Mouse (Mus musculus): ENCODE measurements at regions not wholly inside any gene's neighbourhood (a gene's known extent, or its start where the extent isn't known, plus 50 kb on each side); places are given as distances from the start of the nearest gene placed in this dataset.

DNA sequence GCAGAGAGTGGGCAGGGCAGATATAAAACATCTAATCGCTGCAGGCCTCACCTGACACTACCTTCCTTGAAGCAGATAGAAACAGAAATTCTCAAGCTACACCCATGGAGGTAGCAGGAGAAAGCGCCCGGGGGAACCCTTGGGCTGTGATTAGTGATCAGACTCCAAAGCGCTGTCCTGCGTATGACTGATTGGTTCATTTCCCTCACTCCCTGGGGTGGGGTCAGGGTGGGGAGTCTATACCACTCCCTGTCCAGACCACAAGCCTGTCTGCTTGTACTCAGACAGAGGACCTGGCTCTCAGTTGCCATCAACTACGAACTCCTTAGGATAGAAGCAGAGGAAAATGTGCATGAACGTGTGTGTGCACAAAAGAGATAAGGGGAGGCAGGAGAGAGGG lies 77.7 kb downstream of the Gm826 start:
- DNase-seq (ENCODE audit: low spot score) = no peak

DNA sequence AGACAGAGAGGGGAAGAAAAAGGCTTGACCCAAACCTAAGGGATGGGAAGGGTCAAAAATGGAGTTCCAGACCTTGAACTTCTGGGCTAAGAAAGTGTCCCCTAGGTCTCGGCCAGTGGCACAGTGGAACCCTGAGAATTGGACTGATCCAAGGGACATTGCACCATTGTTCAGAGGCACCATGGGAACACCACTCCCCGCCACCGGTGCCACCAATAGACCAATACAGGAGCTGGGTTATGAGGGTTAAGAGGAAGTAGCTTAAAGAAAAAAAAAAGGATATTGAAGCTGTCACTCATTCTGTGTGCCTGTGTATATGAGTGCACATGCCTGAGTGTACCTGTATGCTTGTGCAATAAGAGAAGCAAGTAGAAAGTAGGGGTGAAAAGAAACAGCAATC lies 83.7 kb downstream of the Gm826 start:
- no peak for DNase-seq (ENCODE audit: low spot score)

DNA sequence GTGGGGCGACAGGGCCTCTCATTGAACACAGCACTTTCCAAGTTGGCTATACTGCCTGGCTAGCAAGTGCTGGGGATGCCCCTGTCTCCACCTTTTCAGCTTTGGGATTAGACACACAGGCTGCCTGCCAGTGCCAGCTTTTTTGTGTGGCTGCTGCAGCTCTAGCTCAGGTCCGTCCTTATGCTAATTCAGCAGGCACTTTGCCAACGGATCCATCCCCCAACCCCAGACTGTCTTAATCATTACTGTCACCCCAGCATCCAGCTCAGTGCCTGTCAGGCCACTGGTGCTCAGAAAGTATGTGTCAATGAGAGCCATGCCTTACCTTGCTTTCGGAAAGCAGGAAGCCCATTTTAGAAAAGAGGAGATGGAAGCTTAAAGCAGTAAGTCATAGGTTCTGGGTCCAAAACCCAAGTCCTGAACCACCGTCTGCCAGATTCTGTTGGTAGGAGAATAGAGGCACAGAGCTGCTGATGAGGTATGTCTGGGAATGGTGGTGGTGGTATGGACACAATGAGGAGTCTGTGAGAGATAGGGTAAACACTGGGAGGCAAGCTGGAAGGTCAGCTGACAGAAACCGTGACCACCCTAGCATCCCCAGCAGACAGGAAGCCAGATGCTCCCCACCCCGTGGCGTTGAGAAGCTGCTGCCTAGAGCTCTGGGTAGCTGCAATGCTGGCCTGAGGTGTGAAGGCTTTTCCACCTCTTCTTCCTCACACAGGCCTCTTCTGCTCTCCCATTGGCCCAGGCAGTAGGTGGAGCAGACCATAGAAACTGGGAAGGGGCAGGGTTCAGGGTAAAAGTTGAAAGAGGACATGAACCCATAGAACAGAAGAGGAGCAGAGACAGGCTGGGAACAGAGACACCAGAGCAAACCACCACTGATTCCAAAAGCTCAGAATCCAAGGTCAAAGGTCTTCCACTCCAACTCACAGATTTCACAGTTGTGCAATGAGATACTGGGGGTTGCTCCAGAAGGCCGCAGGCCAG lies 84.6 kb downstream of the Gm826 start:
- no peak for DNase-seq (ENCODE audit: low spot score)

DNA sequence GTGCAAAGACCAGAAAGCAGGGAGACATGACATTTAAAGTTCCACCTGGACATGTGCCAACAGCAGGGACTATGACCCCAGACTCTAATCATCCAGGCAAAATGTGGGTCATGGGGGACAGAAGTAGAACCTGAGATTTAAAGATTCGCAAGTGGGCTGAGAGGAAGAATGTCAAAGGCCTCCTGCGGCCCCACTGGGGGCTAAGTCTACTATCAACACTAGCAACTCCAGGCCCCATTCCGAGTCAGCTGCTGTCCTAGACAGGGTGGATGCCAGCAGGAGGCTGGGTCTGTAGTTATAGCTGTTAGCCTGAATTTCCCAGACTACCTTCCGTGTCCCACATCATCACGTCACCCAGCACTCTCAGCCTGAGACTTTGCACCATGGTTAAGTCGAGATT lies 86.7 kb downstream of the Gm826 start:
- no peak for DNase-seq (ENCODE audit: low spot score)

DNA sequence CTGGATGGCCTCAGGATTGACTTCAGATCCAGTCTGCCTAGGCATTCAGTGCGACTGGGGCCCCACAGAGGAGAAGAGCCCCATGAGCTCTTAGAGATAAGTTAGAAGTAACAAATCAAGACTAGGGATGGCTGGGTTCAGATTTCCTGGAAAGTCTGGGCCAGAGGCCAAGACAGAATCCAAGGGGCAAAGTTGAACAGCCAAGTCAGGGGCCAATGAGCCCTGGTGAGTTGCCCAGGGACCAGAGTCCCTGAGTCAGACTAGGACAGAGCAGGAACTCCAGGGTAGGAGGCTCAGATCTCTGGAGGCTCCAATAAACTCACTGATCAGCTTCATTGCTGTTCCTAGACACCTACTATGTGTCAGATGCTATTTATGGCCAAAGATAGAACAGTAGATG lies 87.6 kb downstream of the Gm826 start:
- DNase-seq (ENCODE audit: low spot score) = no peak

DNA sequence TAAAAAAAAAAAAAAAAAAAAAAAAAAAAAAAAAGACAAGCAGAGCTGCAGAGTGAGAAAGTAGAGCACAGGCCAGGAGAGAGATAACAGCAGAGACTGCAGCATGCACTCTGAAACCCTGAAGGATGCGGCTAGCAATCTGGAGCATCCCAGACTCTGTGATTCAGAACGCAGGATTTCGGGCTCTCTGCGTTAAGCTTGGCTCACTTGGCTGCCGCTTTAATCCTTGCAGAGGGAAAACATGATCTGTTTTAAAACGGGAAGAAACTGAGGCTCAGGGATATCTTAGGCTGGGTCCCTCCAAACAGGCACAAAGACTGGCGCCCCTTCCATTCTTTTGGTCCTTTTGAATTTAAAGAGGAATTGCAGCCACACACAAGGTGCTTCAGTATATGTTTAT lies 89.1 kb downstream of the Gm826 start:
- DNase-seq (ENCODE audit: low spot score) = no peak

DNA sequence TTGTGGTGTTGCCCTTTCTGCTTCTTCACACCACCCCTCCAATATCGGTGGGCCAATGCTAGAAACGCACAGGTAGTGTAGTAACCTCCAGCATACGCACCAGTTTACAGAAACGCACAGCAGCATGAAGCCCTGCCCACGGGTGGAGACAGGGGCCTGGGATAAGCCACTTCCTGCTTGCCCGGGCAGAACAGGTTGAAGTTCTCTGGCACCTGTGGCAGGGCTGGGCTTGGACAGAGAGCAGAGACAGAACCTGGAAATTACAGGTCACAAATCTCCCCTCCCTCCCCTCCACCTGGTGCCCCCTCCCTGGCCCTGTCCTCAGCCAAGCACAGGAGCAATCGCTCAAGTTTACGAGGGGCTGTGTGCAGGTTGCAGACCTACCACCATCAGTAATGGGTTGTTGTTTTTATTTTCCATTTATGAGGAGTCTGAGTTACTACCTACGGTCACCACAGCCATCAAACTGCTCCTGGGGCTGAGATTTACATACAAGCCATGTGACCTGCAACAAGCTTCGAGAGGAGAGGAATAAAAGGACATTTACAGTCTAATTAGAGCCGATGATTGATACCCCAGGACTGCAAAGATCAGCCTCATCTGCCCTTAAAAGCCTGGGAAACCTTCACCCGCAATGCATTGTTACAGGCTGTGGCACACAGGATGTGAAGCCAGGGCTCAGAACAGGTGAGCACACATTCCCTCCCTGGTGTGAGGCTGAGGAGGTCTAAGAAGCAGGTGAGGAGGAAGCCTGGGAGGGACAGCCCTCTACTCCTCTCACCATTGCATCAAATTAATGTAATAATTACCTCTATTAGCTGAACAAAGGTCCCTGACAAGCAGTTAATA lies 93.2 kb downstream of the Gm826 start:
- DNase-seq (ENCODE audit: low spot score) = no peak

DNA sequence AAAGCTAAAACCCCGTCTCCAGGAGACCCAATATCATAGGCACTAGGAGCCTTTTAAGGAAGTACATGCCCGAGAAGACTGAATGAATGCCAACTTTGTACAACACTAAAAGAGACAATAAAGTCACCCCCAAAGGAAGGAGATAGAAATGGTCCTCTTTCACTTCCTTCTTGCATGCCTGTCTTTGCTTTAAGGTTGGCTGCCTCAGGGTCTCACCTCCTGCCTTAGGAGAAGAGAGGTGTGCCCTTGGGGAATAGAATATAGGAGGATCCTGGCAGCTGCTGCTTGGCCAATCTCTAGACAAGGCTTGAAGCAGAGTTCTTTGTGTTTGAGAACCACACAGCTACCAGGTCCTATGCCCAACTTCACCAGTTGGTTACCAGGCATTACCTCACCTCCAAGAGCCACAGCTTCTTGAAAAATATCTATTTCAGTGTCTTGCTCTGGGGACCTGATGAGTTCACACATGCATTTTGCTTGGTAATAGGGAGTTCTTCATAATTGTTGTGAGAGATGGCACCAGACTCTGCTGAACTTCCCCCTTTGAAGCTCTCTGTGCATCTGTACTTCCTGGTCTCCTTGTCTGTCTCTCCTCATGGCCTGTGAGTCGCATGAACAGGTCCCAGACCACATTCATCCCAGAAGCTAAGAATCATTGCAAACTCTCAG lies 96.4 kb downstream of the Gm826 start:
- no peak for DNase-seq (ENCODE audit: low spot score)

DNA sequence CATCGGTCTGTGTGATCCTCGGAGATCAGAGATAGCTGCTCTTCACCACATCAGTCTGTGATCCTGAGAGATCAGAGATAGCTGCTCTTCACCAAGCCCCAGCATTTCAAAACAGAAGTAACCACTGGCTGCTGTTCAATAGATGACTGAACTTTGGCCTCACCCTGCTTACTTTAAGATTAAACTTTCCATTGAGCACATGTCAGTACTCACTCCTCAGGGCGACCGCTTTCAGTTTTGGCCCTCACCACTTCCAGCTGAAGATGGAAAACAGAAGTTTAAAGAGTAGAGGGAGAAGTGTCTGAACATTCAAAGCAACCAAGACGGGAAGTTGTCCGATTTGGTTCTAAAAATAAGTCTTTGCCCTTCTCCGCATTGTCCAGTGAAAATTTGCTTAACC lies 97.2 kb downstream of the Gm826 start:
- DNase-seq (ENCODE audit: low spot score) = no peak

DNA sequence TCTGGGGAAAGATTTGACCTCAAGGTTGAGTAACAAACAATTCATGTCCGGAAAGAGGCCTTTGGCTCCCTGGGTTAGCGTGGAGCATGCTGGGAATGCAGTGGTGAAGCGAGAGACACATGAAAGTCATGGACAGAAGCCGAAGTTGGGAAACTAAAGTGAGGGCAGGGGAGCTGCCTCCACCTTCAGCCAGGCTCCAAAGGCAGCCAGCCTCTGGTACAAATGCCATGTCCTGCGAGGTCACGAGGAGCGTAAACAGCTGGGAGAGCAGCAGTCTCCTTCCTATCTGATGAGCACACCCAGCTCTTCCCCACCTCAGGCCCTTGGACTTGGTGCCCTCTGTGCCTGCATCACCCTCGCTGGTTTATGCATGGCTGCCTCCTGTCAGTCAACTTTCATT lies 103.2 kb downstream of the Gm826 start:
- DNase-seq (ENCODE audit: low spot score) = no peak

DNA sequence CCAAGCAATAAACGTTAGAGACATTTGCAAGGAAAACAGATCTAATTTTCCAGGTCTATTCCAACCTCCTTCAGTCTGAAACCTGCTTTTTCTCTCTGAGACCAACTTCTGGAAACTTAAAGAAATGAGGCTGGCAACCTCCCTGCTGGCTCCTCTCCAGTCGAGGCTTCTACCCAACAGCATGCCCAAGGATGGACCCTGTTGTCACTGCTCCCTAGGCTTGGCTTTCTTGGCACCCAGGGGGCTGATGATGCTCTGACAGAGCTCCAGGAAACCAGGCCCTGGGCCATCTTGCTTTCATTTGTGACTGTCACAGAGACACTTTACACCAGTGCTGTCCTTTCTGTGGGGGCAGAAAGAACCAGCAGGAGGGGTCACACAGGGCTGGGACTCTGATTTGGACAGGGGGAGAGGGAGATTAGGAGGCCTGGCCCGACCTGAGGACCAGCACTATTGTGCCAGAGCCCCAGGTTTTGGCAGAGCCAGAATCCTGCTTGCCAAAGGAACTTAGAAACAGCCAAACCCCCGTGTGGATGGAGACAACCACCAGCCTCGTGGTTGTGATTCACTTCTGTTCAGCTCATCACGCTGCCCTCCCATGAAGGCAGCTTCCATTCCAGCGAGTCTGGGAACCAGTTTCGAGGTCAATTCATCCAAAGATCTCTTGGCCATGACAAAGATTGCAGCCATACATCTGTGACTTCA lies 105.5 kb downstream of the Gm826 start:
- DNase-seq (ENCODE audit: low spot score) = no peak

DNA sequence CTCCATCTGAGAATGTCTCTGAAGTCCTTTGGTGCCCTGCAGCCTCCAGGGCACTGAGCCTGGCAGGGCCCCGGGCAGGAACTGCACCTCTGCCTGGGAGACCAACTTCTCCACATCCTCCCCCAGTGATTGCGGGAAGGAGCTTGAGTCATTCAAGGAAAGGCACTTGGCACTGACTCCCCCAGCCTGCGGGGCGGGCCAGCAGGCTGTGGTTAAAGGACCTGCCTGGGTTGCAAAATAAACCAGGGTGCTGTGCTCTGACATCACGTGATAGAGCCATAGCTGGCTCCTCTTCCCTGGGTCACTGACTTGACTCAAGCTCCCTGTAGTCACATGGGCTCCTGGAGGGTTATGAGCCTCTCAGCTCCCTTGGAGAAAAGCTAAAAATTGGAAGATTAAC lies 108.5 kb downstream of the Gm826 start:
- peak; percentile 21 for DNase-seq (ENCODE audit: low spot score)

DNA sequence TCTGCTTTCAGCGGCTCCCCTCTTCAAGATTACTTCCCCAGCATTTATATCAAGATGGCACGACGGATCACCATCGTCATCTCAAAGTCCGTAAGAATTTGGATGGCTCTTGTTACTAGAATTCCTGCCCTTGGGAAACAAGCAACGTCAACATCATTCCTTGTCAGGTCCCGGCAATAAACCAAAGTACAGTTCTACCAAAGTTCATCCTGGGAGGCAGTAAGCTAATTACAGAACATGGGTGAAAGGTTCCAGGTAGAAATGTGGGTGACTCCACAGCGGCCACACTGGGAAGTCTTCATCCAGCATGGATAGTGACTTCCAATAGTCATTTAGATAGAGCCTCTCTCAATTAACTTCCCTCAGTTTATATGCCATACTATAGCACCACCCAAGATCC lies 110.6 kb downstream of the Gm826 start:
- no peak for DNase-seq (ENCODE audit: low spot score)

DNA sequence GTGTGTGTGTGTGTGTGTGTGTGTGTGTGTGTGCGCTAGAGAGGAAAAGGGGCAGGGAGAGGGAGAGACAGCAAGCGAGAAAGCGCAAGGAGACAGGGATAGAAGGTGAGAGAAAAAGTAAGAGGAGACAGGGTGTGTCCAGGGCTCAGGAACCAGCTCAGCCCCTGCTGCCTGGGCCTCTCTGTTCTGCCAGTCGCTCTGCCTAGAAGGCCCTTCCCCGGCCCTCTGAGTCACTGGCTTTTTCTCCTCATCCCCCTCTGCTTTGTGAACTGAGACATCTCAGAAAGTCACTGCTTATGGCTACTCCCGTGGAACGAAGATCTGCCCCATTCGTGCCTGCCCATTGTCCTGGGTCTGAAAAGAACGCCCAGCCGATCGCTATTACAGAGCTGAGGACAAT lies 112.2 kb downstream of the Gm826 start:
- no peak for DNase-seq (ENCODE audit: low spot score)

DNA sequence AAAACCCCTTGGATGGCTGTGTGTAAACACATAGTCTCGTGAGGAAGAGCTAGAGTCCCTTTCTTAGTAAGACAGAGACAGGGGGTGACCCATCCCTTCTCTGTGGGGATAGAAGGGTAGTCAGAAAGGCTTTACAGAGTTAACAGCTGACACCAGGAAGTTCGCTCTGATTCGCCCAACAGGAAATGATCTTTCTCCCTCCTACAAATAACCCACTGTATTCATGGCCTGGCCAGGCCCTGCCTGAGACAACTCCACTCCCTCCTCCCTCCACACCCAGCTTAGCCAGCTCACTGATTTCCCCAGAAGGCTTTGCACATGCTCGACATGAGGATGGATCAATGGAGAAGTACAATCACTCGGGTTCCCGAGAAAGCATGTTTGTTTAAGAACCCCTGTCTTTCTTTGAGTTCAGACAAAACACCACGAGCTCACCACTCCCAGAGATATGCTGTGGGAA lies 113.4 kb downstream of the Gm826 start:
- no peak for DNase-seq (ENCODE audit: low spot score)

DNA sequence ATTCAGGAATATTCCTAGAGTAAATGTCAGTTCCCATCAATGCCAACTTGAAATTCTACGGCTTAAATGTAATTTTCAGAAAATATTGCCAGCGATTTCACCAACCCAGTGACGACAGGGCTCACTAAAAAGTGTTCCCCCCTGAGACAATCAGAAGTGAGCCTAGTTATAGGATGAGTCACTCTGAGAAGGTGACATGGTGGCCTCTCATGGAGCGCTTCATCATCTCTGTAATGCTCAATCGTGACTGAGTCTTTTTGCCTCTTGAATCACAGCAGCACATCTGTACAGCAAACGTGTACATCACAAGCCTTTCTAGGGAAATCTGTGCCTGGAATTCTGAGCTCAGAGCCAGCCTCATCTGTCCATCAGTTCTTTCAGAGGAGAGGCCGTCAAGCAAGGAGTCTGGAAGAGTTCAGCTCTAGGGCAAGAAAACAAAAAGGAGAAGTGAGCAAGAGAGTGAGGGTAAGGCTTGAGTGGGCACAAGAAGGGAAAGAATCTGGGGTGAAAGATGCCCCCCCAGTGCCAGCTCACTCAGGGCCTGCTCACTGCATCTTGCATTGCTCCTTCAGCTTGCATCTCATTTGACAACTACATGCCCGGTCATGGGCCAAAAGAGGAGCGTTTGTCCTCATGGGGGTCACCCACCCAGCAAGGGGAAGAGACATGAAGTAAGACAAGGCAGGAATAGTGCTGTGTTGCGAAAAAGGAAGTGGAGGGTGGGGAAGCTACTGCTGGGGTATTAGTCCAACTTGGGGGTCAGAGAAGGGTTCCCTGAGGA lies 119.7 kb downstream of the Gm826 start:
- DNase-seq (ENCODE audit: low spot score) = no peak

DNA sequence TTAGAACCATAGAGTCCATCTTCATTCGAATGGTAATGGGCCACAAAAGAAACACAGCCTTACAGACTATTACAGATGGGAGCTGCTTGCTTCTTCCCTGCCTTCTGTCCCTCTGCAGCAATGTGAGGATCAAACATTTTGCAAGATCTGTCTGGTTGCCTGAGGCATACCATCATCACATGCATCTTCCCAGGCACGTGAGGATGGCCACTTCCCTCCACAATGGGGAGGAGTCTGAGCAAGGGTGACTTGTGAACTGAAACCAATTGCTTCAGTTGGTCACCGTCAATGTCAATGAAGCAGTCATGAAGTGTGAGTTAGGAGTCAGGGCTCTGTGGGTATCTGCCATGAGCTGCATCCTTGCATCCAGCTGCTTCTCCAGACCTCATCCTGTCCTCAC lies 123.5 kb downstream of the Gm826 start:
- DNase-seq (ENCODE audit: low spot score) = no peak

DNA sequence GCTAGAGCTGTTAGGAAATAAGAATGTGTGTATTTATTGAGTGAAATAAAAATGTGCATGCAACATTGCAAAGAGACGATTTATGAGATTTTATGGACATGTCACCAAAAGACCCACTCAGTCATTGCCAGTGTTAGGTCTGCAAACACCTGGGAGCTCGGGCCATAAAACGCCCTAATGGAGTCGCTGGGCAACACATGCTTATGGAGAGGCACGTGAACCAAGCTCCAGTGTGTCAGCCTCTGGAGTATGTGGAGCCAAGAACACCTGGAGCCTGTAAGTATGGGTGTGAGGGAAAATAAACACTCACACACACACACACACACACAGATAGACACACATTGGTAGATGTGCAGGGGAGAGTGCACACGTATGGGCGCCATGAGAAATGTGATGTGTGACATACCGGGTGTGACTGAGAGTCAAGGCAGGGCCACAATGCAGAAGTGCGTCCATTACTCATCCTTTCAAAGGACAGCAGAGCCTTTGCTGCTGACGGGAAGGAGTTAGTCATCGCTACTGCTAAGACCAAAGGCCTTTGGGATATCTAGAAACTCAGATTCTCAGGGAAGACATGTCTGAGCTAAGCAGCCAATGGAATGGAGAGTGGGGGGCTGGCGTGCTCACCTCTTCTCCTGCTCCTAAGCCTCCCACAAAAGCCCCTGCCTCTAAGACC lies 124.2 kb downstream of the Gm826 start:
- no peak for DNase-seq (ENCODE audit: low spot score)

DNA sequence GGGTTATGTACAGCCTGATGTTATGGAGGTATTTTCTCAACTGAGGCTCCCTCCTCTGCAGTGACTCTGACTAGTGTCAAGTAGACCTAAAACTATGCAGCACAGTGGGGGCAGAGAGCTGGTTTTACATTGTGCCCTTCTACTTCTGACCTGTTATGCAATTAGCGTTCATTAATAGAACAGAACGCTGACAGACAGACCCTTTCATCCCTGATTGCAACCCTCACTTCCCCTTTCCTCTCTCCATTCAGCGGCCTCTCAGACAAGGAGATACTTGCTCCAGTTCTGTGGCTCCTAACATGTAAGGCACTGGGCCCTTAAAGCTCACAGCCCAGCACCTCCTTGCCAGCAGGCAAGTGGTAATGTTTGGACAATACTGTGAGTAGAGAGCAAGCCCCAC lies 125.7 kb downstream of the Gm826 start:
- DNase-seq (ENCODE audit: low spot score) = no peak

DNA sequence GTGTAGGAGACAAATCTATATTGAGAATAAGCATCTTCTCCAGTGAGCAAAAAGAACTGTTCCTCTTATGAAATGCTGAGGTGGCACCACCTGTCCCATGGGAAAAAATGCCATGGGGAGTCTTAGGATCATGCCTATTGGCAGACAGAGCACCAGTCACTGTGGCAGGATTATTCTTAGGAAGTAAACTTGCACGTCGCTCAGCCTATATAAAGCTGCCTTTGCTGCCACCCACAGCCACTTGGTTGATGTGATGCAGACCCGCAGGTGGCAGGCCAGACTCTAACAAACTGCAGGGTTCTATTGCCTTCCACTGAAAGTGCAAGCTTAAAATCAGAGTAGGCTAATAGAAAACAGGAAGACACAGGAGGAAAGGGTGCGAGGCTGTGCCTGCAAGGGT lies 126.7 kb downstream of the Gm826 start:
- peak; percentile 22 for DNase-seq (ENCODE audit: low spot score)

All from left cerebral cortex, adult 11 months (tissue).